Mouse (Mus musculus): Measurements from ENCODE around the gene Zdhhc19.

Gene Zdhhc19

DNA sequence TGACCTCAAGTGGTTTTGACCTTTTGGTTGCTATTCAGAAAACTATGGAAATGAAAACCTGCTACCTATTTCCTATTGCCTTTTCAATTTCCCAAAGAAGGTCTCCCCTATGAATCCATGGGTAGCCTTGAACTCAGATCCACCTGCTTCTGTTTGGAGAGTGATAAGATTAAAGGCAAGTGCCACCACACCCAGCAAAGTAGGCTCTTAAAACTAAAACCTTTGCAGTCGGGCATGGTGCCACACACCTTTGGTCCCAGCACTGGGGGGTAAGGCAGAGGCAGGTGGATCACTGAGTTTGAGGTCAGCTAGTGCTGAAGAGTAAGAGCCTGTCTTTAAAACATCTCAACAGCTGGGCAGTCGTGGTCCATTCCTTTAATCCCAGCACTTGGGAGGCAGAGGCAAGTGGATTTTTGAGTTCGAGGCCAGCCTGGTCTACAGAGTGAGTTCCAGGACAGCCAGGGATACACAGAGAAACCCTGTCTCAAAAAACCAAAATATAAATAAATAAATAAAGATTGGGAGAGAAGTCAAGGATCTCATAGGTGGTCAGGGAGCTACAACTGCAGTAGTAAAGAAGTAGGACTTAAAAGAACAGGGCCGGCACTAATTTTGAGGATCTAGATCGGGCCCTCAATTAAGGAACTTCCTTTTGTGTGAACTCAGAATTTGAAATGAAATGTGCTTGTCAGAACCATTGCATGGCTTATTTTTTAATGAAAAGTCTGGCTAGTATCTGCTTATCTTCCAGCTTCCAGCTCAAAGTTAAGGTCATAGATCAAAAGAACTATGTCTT lies 114.6 kb downstream of the Zdhhc19 start:
- peak; percentile 60 to 80 for DNase-seq

Data from kidney, postnatal 36 days (tissue).